Mouse (Mus musculus): ENCODE data around the gene Gm20683. TPM values are rescaled to one million over a fixed set of nuclear protein-coding genes. Genes with fewer than 3 reads are reported as not detected.

Gene Gm20683
- total and polyA plus RNA-seq, 2 experiments = 2.7 to 26.9 TPM

DNA sequence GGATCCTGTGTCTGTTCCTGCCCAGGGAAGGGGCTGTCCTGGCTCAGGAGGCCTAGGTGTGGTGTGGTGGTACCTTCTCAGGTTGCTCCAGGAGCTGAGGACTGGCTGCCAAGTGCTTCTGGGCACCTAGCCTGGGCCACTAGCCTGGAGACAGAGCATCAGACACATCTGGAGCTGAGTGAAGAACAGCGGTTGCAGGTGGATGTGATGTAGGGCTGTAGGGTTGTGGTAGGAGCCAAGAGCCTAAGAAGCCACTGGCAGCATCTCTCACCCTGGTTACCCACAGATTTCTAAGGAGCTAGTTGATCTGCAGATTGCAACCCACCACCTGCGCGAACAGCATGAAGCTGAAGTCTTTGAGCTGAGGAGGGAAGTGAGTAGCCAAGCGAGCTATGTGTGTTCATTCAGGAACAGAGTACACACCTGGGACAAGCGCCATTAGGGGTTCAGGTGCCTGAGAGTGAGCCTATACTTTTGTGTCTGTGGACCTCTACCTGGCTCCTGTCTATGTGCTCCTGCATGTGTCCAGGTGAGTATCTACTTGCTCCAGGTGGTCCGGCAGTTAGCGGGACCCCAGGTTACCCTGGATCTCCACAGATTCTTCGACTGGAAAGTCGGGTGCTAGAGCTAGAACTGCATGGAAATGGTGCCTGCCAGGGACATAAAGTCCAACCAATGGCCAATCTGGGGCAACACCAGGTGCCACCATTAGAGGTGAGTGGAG lies 54.6 kb downstream of the Gm20683 start:
- TF ChIP-seq CTCF (IDR thresholded peaks at IDR 0.05; ENCODE audit: low read depth, low read length) = no peak
- no peak for TF ChIP-seq POLR2A (IDR thresholded peaks at IDR 0.05; ENCODE audit: extremely low read depth, insufficient read depth, low read length)
- 90% methylated on average over 9 of the region's 9 CpGs for WGBS
- Histone ChIP-seq H3K36me3 (ENCODE audit: control insufficient read depth, insufficient read depth, low read length) (no peaks in the 10 kb centered on the region), H3K79me2 (ENCODE audit: control insufficient read depth, insufficient read depth, low read length) (no peaks in the 10 kb centered on the region), H3K4me1 (ENCODE audit: control insufficient read depth, insufficient read depth, low read length) (peaks cover 3% of the 10 kb centered on the region; the same call in 1 of the 2 replicates), H3K27me3 (ENCODE audit: control insufficient read depth, insufficient read depth, low read length) (no peaks in the 10 kb centered on the region), H3K4me3 (ENCODE audit: insufficient read depth, low read depth, low read length) (no peak overlapping the region), H3K27ac (replicated peaks; ENCODE audit: insufficient read depth, low read depth, low read length) (no peak overlapping the region), H3K9ac (ENCODE audit: low read depth, low read length) (no peak overlapping the region)
- DNase-seq (ENCODE audit: extremely low read depth, low read depth, low spot score) = no peak

DNA sequence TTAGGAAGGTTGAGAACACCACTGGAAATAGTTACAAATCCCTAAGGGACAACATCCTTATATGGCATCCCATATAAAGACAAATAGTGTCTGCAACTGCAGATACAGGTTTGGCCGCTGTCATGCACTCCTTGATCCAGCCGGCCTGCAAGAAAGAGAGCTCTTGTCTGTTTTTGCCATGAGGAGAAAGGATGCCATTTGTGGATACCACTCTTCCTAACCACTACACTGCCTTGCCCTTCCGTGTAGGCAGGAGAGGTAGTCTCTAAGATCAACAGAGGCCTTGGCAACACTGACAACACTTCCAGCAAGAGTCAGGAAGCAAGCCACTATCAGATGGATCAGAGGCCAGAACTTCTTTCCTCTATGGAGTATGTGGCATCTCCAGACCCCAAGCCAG lies 55.3 kb downstream of the Gm20683 start, which contains the start of gene Ccdc78:
Gene Ccdc78 (plus strand): TSS at position 301 of the 400 bp plus-strand sequence.
- Histone ChIP-seq H3K27me3 (ENCODE audit: control insufficient read depth, insufficient read depth, low read length) (no peaks in the 10 kb centered on the region), H3K9ac (ENCODE audit: low read depth, low read length) (0 out of 2 replicates have a peak within 1 kb of the TSS, but pooled peaks have one; percentile 25), H3K79me2 (ENCODE audit: control insufficient read depth, insufficient read depth, low read length) (no peaks in the 10 kb centered on the region), H3K4me1 (ENCODE audit: control insufficient read depth, insufficient read depth, low read length) (peaks cover 3% of the 10 kb centered on the region; the same call in 1 of the 2 replicates), H3K4me3 (ENCODE audit: insufficient read depth, low read depth, low read length) (peak within 1 kb of the TSS; percentile 69), H3K36me3 (ENCODE audit: control insufficient read depth, insufficient read depth, low read length) (no peaks in the 10 kb centered on the region; the same call in 1 of the 2 replicates), H3K27ac (replicated peaks; ENCODE audit: insufficient read depth, low read depth, low read length) (no peak within 1 kb of the TSS)
- TF ChIP-seq CTCF (IDR thresholded peaks at IDR 0.05; ENCODE audit: low read depth, low read length) = no peak
- no peak for TF ChIP-seq POLR2A (IDR thresholded peaks at IDR 0.05; ENCODE audit: extremely low read depth, insufficient read depth, low read length)
- 87% methylated on average over 3 of the region's 3 CpGs for WGBS
- no peak for DNase-seq (ENCODE audit: extremely low read depth, low read depth, low spot score)

DNA sequence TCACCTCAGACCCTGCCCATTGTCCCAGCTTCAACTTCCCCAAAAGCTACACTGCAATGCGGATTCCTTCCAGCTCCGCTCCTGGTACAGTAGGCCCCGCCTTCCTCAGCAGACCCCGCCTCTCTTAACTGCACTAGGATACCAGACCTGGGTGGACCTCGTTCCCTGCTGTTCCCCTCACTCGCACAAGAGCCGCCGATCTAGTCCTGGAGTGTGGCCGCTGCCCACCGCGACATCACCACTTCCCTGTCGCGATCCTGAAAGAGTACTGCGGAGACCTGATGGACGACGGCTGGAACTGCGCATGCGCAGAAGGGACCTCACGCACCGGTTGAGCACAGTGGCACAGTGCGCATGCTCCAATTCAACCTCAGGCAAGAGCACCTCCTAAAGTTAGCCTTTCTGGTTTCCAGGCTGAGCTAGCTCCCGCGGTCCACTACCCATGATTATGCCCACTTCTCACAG lies 56.2 kb downstream of the Gm20683 start, which contains the start of gene Haghl:
Gene Haghl (minus strand): TSS at position 393 of the 465 bp plus-strand sequence.
- Histone ChIP-seq H3K36me3 (ENCODE audit: control insufficient read depth, insufficient read depth, low read length) (no peaks in the 10 kb centered on the region; the same call in 1 of the 2 replicates), H3K27me3 (ENCODE audit: control insufficient read depth, insufficient read depth, low read length) (no peaks in the 10 kb centered on the region), H3K9ac (ENCODE audit: low read depth, low read length) (peak within 1 kb of the TSS; percentile 54), H3K79me2 (ENCODE audit: control insufficient read depth, insufficient read depth, low read length) (no peaks in the 10 kb centered on the region), H3K4me3 (ENCODE audit: insufficient read depth, low read depth, low read length) (peak within 1 kb of the TSS; percentile 69), H3K27ac (replicated peaks; ENCODE audit: insufficient read depth, low read depth, low read length) (no peak within 1 kb of the TSS), H3K4me1 (ENCODE audit: control insufficient read depth, insufficient read depth, low read length) (peaks cover 3% of the 10 kb centered on the region; the same call in 1 of the 2 replicates)
- peak; percentile 86 for DNase-seq (ENCODE audit: extremely low read depth, low read depth, low spot score)
- TF ChIP-seq POLR2A (IDR thresholded peaks at IDR 0.05; ENCODE audit: extremely low read depth, insufficient read depth, low read length) (no peak), CTCF (IDR thresholded peaks at IDR 0.05; ENCODE audit: low read depth, low read length) (no peak)
- under 1% methylated on average over 23 of the region's 23 CpGs for WGBS

Other genes with a start within 250 kb of the Gm20683 start
- not detected in 2 replicates for gene Gng13, start 124.6 kb downstream of the Gm20683 start, total RNA-seq (2014; rRNA removed)
- not detected in 2 replicates for gene Gng13, start 124.6 kb downstream of the Gm20683 start, polyA plus RNA-seq (2012; rRNA removed)
- gene Chtf18, start 114.3 kb downstream of the Gm20683 start, total RNA-seq (2014; rRNA removed) = 0.18 and 0.47 TPM in 2 replicates
- gene Chtf18, start 114.3 kb downstream of the Gm20683 start, polyA plus RNA-seq (2012; rRNA removed) = 0.31 and 0.35 TPM in 2 replicates
- gene Rpusd1, start 114.1 kb downstream of the Gm20683 start, total RNA-seq (2014; rRNA removed) = 1.0 and 2.1 TPM in 2 replicates
- 7.3 and 9.0 TPM in 2 replicates for gene Rpusd1, start 114.1 kb downstream of the Gm20683 start, polyA plus RNA-seq (2012; rRNA removed)
- not detected in 2 replicates for gene Mslnl, start 105.7 kb downstream of the Gm20683 start, total RNA-seq (2014; rRNA removed)
- gene Mslnl, start 105.7 kb downstream of the Gm20683 start, polyA plus RNA-seq (2012; rRNA removed) = not detected in 2 replicates
- gene Msln, start 87.4 kb downstream of the Gm20683 start, total RNA-seq (2014; rRNA removed) = 0.34 and 0.74 TPM in 2 replicates
- 1.1 and 2.0 TPM in 2 replicates for gene Msln, start 87.4 kb downstream of the Gm20683 start, polyA plus RNA-seq (2012; rRNA removed)
- gene Narfl, start 68.0 kb downstream of the Gm20683 start, total RNA-seq (2014; rRNA removed) = 14.9 and 20.6 TPM in 2 replicates
- 19.4 and 22.5 TPM in 2 replicates for gene Narfl, start 68.0 kb downstream of the Gm20683 start, polyA plus RNA-seq (2012; rRNA removed)
- 6.0 and 6.7 TPM in 2 replicates for gene Haghl, start 56.1 kb downstream of the Gm20683 start, total RNA-seq (2014; rRNA removed)
- 11.2 and 14.1 TPM in 2 replicates for gene Haghl, start 56.1 kb downstream of the Gm20683 start, polyA plus RNA-seq (2012; rRNA removed)
- gene Ccdc78, start 55.2 kb downstream of the Gm20683 start, total RNA-seq (2014; rRNA removed) = not detected in 2 replicates
- gene Ccdc78, start 55.2 kb downstream of the Gm20683 start, polyA plus RNA-seq (2012; rRNA removed) = 0.06 TPM in 1 of 2 replicates, not detected in the other
- gene Fam173a, start 48.9 kb downstream of the Gm20683 start, total RNA-seq (2014; rRNA removed) = 55.0 and 69.3 TPM in 2 replicates
- gene Fam173a, start 48.9 kb downstream of the Gm20683 start, polyA plus RNA-seq (2012; rRNA removed) = 89.3 and 106 TPM in 2 replicates
- 0.28 and 0.54 TPM in 2 replicates for gene AC134908.4, start 46.1 kb downstream of the Gm20683 start, total RNA-seq (2014; rRNA removed)
- 0.35 and 0.37 TPM in 2 replicates for gene AC134908.4, start 46.1 kb downstream of the Gm20683 start, polyA plus RNA-seq (2012; rRNA removed)
- gene Metrn, start 44.6 kb downstream of the Gm20683 start, total RNA-seq (2014; rRNA removed) = 11.7 and 22.2 TPM in 2 replicates
- 21.6 and 37.1 TPM in 2 replicates for gene Metrn, start 44.6 kb downstream of the Gm20683 start, polyA plus RNA-seq (2012; rRNA removed)
- gene Fbxl16, start 32.7 kb downstream of the Gm20683 start, total RNA-seq (2014; rRNA removed) = 0.07 TPM in 1 of 2 replicates, not detected in the other
- 0.12 and 0.33 TPM in 2 replicates for gene Fbxl16, start 32.7 kb downstream of the Gm20683 start, polyA plus RNA-seq (2012; rRNA removed)
- 13.3 and 15.6 TPM in 2 replicates for gene Wdr24, start 18.1 kb downstream of the Gm20683 start, total RNA-seq (2014; rRNA removed)
- 23.9 and 24.8 TPM in 2 replicates for gene Wdr24, start 18.1 kb downstream of the Gm20683 start, polyA plus RNA-seq (2012; rRNA removed)
- 25.6 and 30.5 TPM in 2 replicates for gene Jmjd8, start 12.9 kb downstream of the Gm20683 start, total RNA-seq (2014; rRNA removed)
- 75.0 and 78.4 TPM in 2 replicates for gene Jmjd8, start 12.9 kb downstream of the Gm20683 start, polyA plus RNA-seq (2012; rRNA removed)
- gene Stub1, start 8.4 kb downstream of the Gm20683 start, total RNA-seq (2014; rRNA removed) = 50.4 and 55.3 TPM in 2 replicates
- 81.3 and 94.4 TPM in 2 replicates for gene Stub1, start 8.4 kb downstream of the Gm20683 start, polyA plus RNA-seq (2012; rRNA removed)
- 0.40 and 0.74 TPM in 2 replicates for gene Rhbdl1, start 4.5 kb downstream of the Gm20683 start, total RNA-seq (2014; rRNA removed)
- gene Rhbdl1, start 4.5 kb downstream of the Gm20683 start, polyA plus RNA-seq (2012; rRNA removed) = 3.8 and 5.5 TPM in 2 replicates
- 18.0 and 20.9 TPM in 2 replicates for gene Rhot2, start 3.1 kb upstream of the Gm20683 start, total RNA-seq (2014; rRNA removed)
- gene Rhot2, start 3.1 kb upstream of the Gm20683 start, polyA plus RNA-seq (2012; rRNA removed) = 63.0 and 71.1 TPM in 2 replicates
- 2.7 and 3.3 TPM in 2 replicates for gene Wdr90, start 19.7 kb upstream of the Gm20683 start, total RNA-seq (2014; rRNA removed)
- 9.0 and 14.1 TPM in 2 replicates for gene Wdr90, start 19.7 kb upstream of the Gm20683 start, polyA plus RNA-seq (2012; rRNA removed)
- 26.1 and 36.0 TPM in 2 replicates for gene Mcrip2, start 27.0 kb upstream of the Gm20683 start, total RNA-seq (2014; rRNA removed)
- 139 and 141 TPM in 2 replicates for gene Mcrip2, start 27.0 kb upstream of the Gm20683 start, polyA plus RNA-seq (2012; rRNA removed)
- 129 and 131 TPM in 2 replicates for gene Mettl26, start 33.3 kb upstream of the Gm20683 start, total RNA-seq (2014; rRNA removed)
- gene Mettl26, start 33.3 kb upstream of the Gm20683 start, polyA plus RNA-seq (2012; rRNA removed) = 415 and 439 TPM in 2 replicates
- gene Wfikkn1, start 39.1 kb upstream of the Gm20683 start, total RNA-seq (2014; rRNA removed) = 0.07 and 0.09 TPM in 2 replicates
- 0.24 and 0.92 TPM in 2 replicates for gene Wfikkn1, start 39.1 kb upstream of the Gm20683 start, polyA plus RNA-seq (2012; rRNA removed)
- gene Rab40c, start 78.0 kb upstream of the Gm20683 start, total RNA-seq (2014; rRNA removed) = 6.1 and 7.2 TPM in 2 replicates
- gene Rab40c, start 78.0 kb upstream of the Gm20683 start, polyA plus RNA-seq (2012; rRNA removed) = 22.8 and 24.1 TPM in 2 replicates
- 11.5 and 16.0 TPM in 2 replicates for gene Pigq, start 103.2 kb upstream of the Gm20683 start, total RNA-seq (2014; rRNA removed)
- gene Pigq, start 103.2 kb upstream of the Gm20683 start, polyA plus RNA-seq (2012; rRNA removed) = 51.6 and 52.5 TPM in 2 replicates
- gene Nhlrc4, start 103.2 kb upstream of the Gm20683 start, total RNA-seq (2014; rRNA removed) = 1.2 TPM in 1 of 2 replicates, not detected in the other
- gene Nhlrc4, start 103.2 kb upstream of the Gm20683 start, polyA plus RNA-seq (2012; rRNA removed) = 0.04 TPM in 1 of 2 replicates, not detected in the other
- gene A930017K11Rik, start 110.8 kb upstream of the Gm20683 start, total RNA-seq (2014; rRNA removed) = not detected in 2 replicates
- gene A930017K11Rik, start 110.8 kb upstream of the Gm20683 start, polyA plus RNA-seq (2012; rRNA removed) = not detected in 2 replicates
- 1.8 and 3.0 TPM in 2 replicates for gene Capn15, start 144.0 kb upstream of the Gm20683 start, total RNA-seq (2014; rRNA removed)
- gene Capn15, start 144.0 kb upstream of the Gm20683 start, polyA plus RNA-seq (2012; rRNA removed) = 16.8 and 23.3 TPM in 2 replicates
- 4.6 and 7.7 TPM in 2 replicates for gene Rab11fip3, start 227.8 kb upstream of the Gm20683 start, total RNA-seq (2014; rRNA removed)
- gene Rab11fip3, start 227.8 kb upstream of the Gm20683 start, polyA plus RNA-seq (2012; rRNA removed) = 11.1 and 13.2 TPM in 2 replicates
- 179 and 237 TPM in 2 replicates for gene Decr2, start 248.6 kb upstream of the Gm20683 start, total RNA-seq (2014; rRNA removed)
- gene Decr2, start 248.6 kb upstream of the Gm20683 start, polyA plus RNA-seq (2012; rRNA removed) = 147 and 154 TPM in 2 replicates

Data from liver, adult 2 months (tissue).